Mouse (Mus musculus) liver, embryonic 16.5 days (tissue): ENCODE data around the gene Otulinl. TPM values are rescaled to one million over a fixed set of nuclear protein-coding genes. Genes with fewer than 3 reads are reported as not detected.

ENCODE experiments used
- polyA plus RNA-seq: library from polyadenylated mRNA; unstranded; fragments of >200 nt; fragmentation: Nextera tagmentation; extraction: Ambion mirVana; gene quantifications from 2 replicates; pipeline ENCODE4 v1.2.1, GENCODE M21; 2015

The Otulinl gene
- polyA plus RNA-seq, 1 experiment from 2014 or later, result 9.5 TPM

Other genes starting within 250 kb of the Otulinl start
- gene Ank, start 214.9 kb downstream of the Otulinl start, polyA plus RNA-seq, result 5.9 and 6.6 TPM in 2 replicates
- 7.8 and 12.3 TPM in 2 replicates for gene Otulin, start 50.9 kb downstream of the Otulinl start, polyA plus RNA-seq